Mouse (Mus musculus): ENCODE measurements around the gene Nosip.

Gene Nosip

GRCm38 (mm10) chr7:45058607-45059571, 3.3 kb upstream of the Nosip start:
- no peak for DNase-seq (ENCODE audit: low spot score in 2 of 2)

GRCm38 (mm10) chr7:45060632-45061122, 1.6 kb upstream of the Nosip start:
- DNase-seq (ENCODE audit: low spot score in 2 of 2): no peak

- DNase-seq (ENCODE audit: low spot score in 2 of 2): peak in 1 of 2 experiments; percentile 31
These were observed 625 bp upstream of the Nosip start for GRCm38 (mm10) chr7:45061532-45062075.

- DNase-seq (ENCODE audit: low spot score in 2 of 2): no peak
These were observed 5.2 kb downstream of the Nosip start for GRCm38 (mm10) chr7:45067190-45067999.

GRCm38 (mm10) chr7:45068000-45068318, 5.7 kb downstream of the Nosip start:
- DNase-seq (ENCODE audit: low spot score in 2 of 2): peak; percentile 41 to 48

GRCm38 (mm10) chr7:45069671-45070070, 7.4 kb downstream of the Nosip start:
- no peak for DNase-seq (ENCODE audit: low spot score in 2 of 2)

- DNase-seq (ENCODE audit: low spot score in 2 of 2): no peak
These were observed 10.0 kb downstream of the Nosip start for GRCm38 (mm10) chr7:45072230-45072629.

GRCm38 (mm10) chr7:45073171-45073707, 11.0 kb downstream of the Nosip start:
- no peak for DNase-seq (ENCODE audit: low spot score in 2 of 2)

- no peak for DNase-seq (ENCODE audit: low spot score in 2 of 2)
These were observed 11.7 kb downstream of the Nosip start for GRCm38 (mm10) chr7:45073949-45074348.

- no peak for DNase-seq (ENCODE audit: low spot score in 2 of 2)
These were observed 13.2 kb downstream of the Nosip start for GRCm38 (mm10) chr7:45075405-45075804.

GRCm38 (mm10) chr7:45076501-45076900, 14.3 kb downstream of the Nosip start:
- no peak for DNase-seq (ENCODE audit: low spot score in 2 of 2)

- no peak for DNase-seq (ENCODE audit: low spot score in 2 of 2)
These were observed 15.1 kb downstream of the Nosip start for GRCm38 (mm10) chr7:45077322-45077721.

GRCm38 (mm10) chr7:45077829-45078228, 15.6 kb downstream of the Nosip start:
- no peak for DNase-seq (ENCODE audit: low spot score in 2 of 2)

- DNase-seq (ENCODE audit: low spot score in 2 of 2): peak; percentile 67 to 74
These were observed 16.3 kb downstream of the Nosip start for GRCm38 (mm10) chr7:45078513-45078912.

GRCm38 (mm10) chr7:45079856-45080255, 17.6 kb downstream of the Nosip start:
- peak; percentile 82 to 88 for DNase-seq (ENCODE audit: low spot score in 2 of 2)

- DNase-seq (ENCODE audit: low spot score in 2 of 2): no peak
These were observed 18.8 kb downstream of the Nosip start for GRCm38 (mm10) chr7:45081016-45081415.

- peak; percentile 73 to 77 for DNase-seq (ENCODE audit: low spot score in 2 of 2)
These were observed 20.4 kb downstream of the Nosip start for GRCm38 (mm10) chr7:45082401-45083299.

GRCm38 (mm10) chr7:45083300-45083890, 21.2 kb downstream of the Nosip start:
- DNase-seq (ENCODE audit: low spot score in 2 of 2): peak in 1 of 2 experiments; percentile 47

- no peak for DNase-seq (ENCODE audit: low spot score in 2 of 2)
These were observed 23.9 kb downstream of the Nosip start for GRCm38 (mm10) chr7:45086084-45086483.

- no peak for DNase-seq (ENCODE audit: low spot score in 2 of 2)
These were observed 26.4 kb downstream of the Nosip start for GRCm38 (mm10) chr7:45088597-45088996.
